Mouse (Mus musculus) monocyte, adult 5-6 weeks (primary cell): ENCODE data around the gene Pepd. TPM values are rescaled to one million over a fixed set of nuclear protein-coding genes. Genes with fewer than 3 reads are reported as not detected.
A peak's percentile ranks its signal among the peaks of the same experiment; 100 is the strongest.

Experiments
- ATAC-seq: fragments of 153-309, 156-312 bp; replicated peaks from 2 replicates; pipeline ENCODE4 v1.8.0; 2017; ENCODE audit warnings: mild to moderate bottlenecking; ENCODE audit not compliant: low TSS enrichment, insufficient number of reproducible peaks, severe bottlenecking, poor library complexity, low FRiP score
- total RNA-seq: library from RNA; stranded (forward); fragments of 200-1000, 200-491, 200-594 nt; gene quantifications from 3 replicates; pipeline ENCODE4 v1.2.3, GENCODE M21; 2017

Gene Pepd
- total RNA-seq, 1 experiment from 2014 or later, result 41.3 TPM

DNA sequence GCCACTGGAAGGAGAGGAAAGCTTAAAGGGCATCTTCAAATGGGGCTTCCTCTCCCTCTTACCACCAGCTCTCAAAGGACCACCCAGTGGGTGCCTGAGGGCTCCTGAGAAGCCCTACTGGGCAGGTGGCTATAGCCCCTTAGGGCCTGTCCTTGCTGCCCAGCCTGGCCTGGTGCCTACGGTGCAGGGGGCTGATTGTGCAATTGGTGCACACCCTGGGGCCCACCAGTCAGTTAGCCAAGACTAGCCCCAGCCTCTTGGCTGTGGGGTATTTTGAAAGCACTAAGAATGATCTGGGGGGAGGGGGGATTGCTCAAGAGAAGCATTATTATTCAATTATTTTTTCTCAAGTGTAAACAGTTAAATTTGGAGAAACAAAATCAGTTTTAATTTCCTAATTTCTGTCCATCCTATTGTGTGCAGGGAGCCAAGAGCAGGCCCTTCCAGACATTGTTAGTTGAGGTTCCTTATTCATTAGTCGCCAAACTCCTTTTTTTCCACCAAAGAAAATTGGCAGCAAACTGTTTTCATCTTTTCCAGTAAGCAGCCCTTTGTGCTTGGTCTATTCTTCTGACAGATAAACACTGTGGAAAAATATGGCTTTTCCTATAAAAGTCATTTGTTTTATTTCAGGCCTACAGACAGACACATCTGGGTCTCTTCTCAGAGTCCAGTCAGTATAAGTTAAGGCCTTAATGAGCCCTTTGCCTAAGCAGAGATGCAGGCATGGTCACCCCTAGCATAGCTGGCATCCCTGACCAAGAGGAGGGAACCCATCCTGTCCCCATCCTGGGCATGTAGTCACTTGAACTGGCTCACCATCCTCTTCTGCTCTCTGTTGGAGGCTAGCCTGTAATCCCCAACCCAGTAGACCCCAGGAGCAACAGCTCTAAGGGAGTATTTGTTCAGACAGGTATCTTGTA lies 129.4 kb downstream of the Pepd start:
- no peak for ATAC-seq

- no peak for ATAC-seq
Observed at GRCm38 (mm10) chr7:35042209-35042554, 130.0 kb downstream of the Pepd start.

DNA sequence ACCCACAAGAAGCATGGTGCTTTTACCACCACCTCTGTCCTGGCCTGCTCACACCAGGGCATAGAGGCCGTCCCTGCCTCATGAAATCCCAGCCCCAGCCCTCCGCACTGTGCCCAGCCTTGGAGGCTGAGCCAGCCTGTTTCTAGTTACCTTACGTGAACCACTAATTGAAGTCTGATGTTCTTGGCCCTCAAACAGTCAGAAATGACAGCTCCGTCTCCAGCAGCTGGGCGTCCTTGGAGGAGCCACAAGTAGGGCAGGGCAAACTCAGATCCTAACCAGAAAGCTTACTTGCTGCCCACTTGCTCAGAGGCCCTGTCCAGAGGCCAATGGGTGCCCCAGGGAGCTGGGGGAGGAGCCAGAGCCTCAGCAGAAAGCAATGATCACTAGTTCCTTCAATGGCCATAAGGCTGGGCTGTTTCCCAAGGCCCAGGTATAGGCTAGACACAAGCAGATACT lies 130.6 kb downstream of the Pepd start:
- no peak for ATAC-seq

DNA sequence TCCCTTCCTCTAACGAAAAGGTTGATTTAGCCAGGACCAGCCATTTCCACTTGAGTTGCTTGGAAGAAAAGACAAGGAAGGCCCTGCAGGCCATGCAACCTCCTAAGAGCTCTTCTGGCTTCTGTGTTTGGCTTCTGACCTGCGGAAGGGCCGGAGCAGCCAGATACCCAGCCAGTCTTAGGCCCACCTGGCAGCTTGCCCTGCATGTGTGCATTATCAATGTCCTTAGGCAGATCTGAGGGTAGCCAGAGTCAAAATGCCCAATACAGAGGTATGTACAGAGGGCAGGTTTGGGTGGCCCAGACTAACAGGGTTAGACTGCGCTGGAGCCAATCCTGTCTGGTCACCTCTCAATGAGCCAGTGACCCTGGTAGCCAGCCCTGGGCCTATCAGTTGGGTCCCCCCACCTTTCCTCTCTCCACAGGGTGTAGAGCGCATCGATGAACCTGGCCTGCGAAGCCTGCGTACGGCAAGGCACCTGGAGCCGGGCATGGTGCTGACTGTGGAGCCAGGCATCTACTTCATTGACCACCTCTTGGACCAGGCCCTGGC lies 131.2 kb downstream of the Pepd start:
- no peak for ATAC-seq

DNA sequence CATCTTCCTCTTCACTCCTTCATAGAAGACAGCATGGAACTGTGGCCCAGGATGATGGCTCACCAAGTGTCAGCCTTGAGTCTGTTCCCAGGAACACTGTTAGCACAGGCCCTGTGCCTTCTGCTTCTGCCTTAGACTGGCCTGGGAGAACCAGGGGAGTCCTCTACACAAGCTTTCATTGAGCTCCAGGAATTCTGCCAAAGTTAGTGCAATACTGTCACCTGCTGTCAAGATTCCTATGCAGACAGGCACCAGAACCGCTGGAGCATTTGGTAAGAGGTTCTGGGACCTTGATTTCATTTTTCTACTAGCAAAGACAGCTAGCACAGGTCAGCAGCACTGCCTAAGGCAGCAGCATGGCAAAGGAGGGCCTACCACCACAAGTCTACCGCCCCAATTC lies 132.5 kb downstream of the Pepd start:
- no peak for ATAC-seq

GRCm38 (mm10) chr7:35046091-35046490 lies 133.9 kb downstream of the Pepd start:
- ATAC-seq, result no peak

- no peak for ATAC-seq
Observed at GRCm38 (mm10) chr7:35050540-35050939, 138.4 kb downstream of the Pepd start.

DNA sequence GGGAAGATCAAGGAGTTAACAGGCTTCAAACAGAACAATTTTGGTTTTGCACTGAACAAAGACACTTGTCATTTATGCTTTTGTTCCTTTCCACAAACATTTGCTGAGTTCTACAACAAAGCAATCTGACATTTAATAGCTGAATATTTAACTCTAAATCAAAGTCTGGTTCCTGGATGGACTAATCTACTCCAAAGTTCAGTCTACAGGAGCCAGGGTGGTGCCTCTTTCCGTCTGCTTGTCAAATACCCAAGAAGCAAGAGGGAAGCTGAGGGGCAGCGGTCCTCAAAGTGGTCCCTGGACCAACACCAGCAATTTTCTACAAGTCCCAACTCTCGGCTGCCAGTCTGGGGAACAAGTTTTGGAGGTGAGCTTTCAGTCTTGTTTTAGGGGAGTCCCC lies 141.0 kb downstream of the Pepd start:
- no peak for ATAC-seq

GRCm38 (mm10) chr7:35054286-35054685 lies 142.1 kb downstream of the Pepd start:
- no peak for ATAC-seq

GRCm38 (mm10) chr7:35054977-35055618 lies 142.9 kb downstream of the Pepd start:
- no peak for ATAC-seq

DNA sequence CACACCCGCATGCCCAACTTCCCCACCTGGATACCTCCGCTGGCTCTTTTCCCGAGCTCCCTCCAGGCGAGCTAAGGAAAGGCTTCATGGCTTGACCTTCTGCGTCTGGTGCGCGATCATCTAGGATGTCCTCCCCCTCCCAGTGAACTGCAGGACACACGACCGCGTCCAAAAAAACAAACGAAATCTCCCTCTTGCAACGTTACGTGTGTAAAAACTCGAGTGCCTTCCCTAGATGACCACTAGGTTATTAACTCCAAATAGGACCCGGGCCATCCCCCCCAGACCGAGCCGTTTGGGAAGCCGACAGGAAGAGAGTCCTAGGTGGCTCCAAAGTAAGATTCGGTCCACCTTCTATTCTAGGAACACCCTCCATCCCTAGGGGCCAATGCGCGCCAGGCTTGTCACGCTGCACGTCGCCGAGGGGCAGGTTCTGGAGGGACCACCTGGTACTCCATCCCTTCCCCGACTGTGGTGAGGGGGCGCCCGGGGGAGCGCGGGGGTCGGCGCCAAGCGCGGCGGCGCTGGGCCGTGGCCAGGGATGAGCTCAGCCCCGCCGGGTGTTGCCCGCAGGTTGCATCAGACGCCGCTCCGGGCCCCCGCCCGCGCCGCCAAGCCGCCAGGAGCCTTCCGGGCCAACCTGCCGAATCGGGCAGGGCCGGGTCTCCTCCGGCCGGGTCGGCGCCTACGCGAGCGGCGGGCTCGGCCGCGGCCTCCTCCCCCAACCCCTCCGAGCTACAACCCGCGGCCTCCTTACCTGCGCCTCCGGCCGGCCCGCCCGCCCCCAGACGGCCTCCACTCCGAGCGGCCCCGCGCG lies 143.6 kb downstream of the Pepd start:
- 0 out of 2 replicates have a peak, but pooled peaks have one; percentile 4 for ATAC-seq

- peak; percentile 93 for ATAC-seq
Observed at GRCm38 (mm10) chr7:35056436-35056864, 144.3 kb downstream of the Pepd start, which contains the start of gene Cebpg. Gene Cebpg, minus strand, starts transcription at chr7:35056573.

GRCm38 (mm10) chr7:35056999-35057398 lies 144.8 kb downstream of the Pepd start:
- peak; percentile 65 for ATAC-seq

- ATAC-seq, result no peak
Observed at GRCm38 (mm10) chr7:35057569-35057968, 145.4 kb downstream of the Pepd start.

DNA sequence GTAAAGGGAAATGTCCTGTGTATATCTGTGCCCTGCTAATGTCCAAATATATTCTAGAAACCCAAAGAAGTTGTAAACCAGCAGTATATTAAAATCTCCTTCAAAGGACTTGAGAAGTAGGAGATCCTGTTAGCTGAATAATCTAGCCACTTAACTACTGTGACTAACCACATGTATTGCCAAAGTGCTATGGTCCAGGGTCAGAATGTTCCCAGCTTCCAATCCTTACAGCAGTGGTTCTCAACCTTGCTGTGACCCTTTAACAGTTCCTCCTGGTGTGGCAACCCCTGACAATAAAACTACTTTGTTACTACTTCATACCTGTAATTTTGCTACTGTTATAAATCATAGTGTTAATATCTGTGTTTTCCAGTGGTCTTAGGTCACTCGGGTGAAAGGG lies 146.2 kb downstream of the Pepd start:
- ATAC-seq, result no peak

GRCm38 (mm10) chr7:35059467-35059866 lies 147.3 kb downstream of the Pepd start:
- no peak for ATAC-seq

DNA sequence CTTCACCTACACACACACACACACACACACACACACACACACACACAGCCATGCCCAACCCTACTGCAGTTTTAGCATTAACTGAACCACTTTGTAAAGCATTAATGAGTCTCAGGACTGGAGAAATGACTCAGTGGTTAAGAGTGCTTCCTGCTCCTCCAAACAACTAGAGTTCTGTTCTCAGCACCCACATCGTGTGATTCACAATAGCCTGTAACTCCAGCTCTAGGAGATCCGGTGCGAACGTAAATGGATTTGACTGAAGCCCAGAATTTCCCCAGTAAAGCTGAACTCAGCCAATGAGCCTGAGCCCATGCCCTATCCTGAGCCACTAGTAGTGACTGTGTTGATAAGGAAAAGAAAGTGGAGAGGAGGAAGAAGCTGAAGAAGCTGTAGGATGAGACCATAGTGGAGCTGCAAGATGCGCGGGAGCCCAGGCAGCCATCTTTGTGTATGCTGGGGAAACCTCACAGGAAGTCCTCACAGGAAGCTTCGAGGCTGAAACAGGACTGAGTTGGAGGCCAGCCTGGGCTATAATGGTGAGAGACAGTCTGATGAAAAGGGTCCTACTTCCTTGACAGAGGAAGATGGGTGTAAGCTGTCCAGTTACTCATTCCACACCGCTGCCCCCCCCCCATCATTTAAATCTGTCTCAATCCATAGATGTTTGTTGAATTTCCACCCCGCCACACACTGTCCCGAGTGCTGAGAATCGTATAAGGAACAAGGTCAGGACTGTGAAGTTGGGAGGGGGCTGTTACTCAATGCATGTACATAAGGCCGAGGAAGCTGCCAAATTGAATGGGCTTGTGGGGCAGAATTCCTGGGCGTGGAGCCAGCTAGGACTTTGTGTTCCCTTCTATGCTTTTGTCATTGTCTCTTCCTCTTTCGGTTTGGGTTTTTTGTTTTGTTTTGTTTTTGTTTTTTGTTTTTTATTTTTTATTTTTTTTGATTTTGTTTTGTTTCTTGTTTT lies 152.4 kb downstream of the Pepd start:
- ATAC-seq, result peak; percentile 65

DNA sequence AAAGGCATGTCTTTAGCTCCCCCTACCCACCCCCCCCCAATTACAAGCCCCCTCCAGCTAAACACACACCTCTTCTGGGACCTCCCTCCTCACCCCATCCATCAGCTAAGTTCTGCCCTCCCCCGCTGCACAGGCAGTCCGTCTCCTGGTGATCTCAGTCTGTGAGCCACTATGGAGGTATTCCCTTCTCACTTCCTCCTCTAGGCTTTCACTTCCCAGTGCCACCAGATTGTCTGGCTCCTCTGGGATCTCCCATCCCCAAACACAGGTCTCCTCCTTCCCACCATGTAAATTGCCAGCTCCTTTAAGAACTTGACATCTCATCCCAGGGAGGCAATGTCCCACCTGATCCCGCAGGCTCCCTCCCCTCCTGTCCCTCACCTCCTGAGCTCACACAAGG lies 153.8 kb downstream of the Pepd start:
- peak; percentile 37; the same call in 1 of the 2 replicates for ATAC-seq
